Mouse (Mus musculus) lung, embryonic 14.5 days (tissue): ENCODE results near the gene Sod2. TPM values are rescaled to one million over a fixed set of nuclear protein-coding genes. Genes with fewer than 3 reads are reported as not detected.
A peak's percentile ranks its signal among the peaks of the same experiment; 100 is the strongest.
"Not testable (repeated sequence)": the region's sequence is repeated elsewhere in the genome, so short reads cannot be mapped to it uniquely, and the experiment has no call there.

Experiments used
- ATAC-seq: fragments of 200-750 bp; cut with Nextera tagmentation; 2 replicates; pipeline ENCODE4 v1.8.0; 2017; ENCODE audit warnings: mild to moderate bottlenecking, moderate TSS enrichment, moderate library complexity; ENCODE audit not compliant: insufficient read depth
- DNase-seq: peaks from one replicate; pipeline ENCODE4 v3.0.0-alpha.2; 2015
- H3K27ac ChIP-seq: fragments of 300-500 bp; sonication (generic); 2 replicates; pipeline ENCODE4 v1.5.1; 2014; ENCODE audit warnings: low read depth, mild to moderate bottlenecking, moderate library complexity
- H3K27me3 ChIP-seq: fragments of 300-500 bp; sonication (generic); 2 replicates; pipeline ENCODE4 v1.6.1; 2014; ENCODE audit warnings: low read length, control low read depth; ENCODE audit not compliant: insufficient read depth
- H3K36me3 ChIP-seq: fragments of 300-500 bp; sonication (generic); 2 replicates; pipeline ENCODE4 v1.6.1; 2014; ENCODE audit warnings: control low read depth; ENCODE audit not compliant: insufficient read depth
- H3K4me1 ChIP-seq: fragments of 300-500 bp; sonication (generic); 2 replicates; pipeline ENCODE4 v1.6.1; 2014; ENCODE audit warnings: antibody characterized with exemption, control low read depth; ENCODE audit not compliant: insufficient read depth
- H3K4me2 ChIP-seq: fragments of 300-500 bp; sonication (generic); 2 replicates; pipeline ENCODE4 v1.6.1; 2014; ENCODE audit warnings: mild to moderate bottlenecking
- H3K4me3 ChIP-seq: fragments of 300-500 bp; sonication (generic); 2 replicates; pipeline ENCODE4 v1.5.1; 2014; ENCODE audit warnings: low read depth, low read length
- H3K9ac ChIP-seq: fragments of 300-500 bp; sonication (generic); 2 replicates; pipeline ENCODE4 v1.6.1; 2014
- H3K9me3 ChIP-seq: fragments of 300-500 bp; sonication (generic); 2 replicates; pipeline ENCODE4 v1.6.1; 2016; ENCODE audit warnings: low read depth, low read length, control low read depth
- CTCF ChIP-seq: IDR thresholded peaks from 2 replicates; pipeline ENCODE4 v1.5.1; 2016; ENCODE audit warnings: antibody characterized with exemption, low read depth
- WGBS: fragments of 180-500 bp; shearing (Covaris S2); extraction: QIAGEN DNeasy Blood & Tissue Kit; methylation state at CpG from one replicate; pipeline ENCODE4 v1.1.7; 2014; 5-methylcytosine and 5-hydroxymethylcytosine counted together
- polyA plus RNA-seq: library from polyadenylated mRNA; unstranded; fragments of >200 nt; fragmentation: Nextera tagmentation; extraction: Ambion mirVana; gene quantifications from 2 replicates; pipeline ENCODE4 v1.2.1, GENCODE M21; 2014

Sod2 gene
- polyA plus RNA-seq, 1 experiment from 2014 or later, result 106 TPM

DNA sequence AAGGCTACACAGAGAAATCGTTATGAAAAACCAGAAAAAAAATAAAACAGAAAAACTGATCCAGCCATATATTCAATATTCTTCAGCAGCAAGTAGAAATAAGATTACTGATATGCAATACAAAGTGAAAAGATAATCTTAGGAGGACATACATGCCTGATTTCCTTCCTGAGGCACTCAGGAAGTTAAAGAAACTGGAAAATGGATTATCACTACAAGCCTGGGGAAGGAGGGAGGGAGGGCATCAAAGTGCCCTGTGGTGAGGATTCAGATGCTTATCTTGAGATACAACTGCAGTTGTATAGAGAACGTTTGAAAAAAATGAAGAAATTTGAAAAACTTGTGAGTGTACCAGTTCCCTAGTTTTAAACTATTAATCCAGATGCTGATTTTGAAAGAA lies 22.7 kb upstream of the Sod2 start:
- no peak for ATAC-seq
- H3K4me3 ChIP-seq, result no peak overlapping the region
- no peak for DNase-seq
- H3K27ac ChIP-seq, result no peak overlapping the region
- peaks cover 71% of the 10 kb centered on the region for H3K36me3 ChIP-seq
- H3K27me3 ChIP-seq, result no peaks in the 10 kb centered on the region
- no peaks in the 10 kb centered on the region for H3K4me1 ChIP-seq
- WGBS, result 70% methylated on average over 2 of the region's 2 CpGs
- TF ChIP-seq CTCF, result no peak
- H3K9me3 ChIP-seq, result no peaks in the 10 kb centered on the region
- no peak overlapping the region for H3K4me2 ChIP-seq
- no peak overlapping the region for H3K9ac ChIP-seq

DNA sequence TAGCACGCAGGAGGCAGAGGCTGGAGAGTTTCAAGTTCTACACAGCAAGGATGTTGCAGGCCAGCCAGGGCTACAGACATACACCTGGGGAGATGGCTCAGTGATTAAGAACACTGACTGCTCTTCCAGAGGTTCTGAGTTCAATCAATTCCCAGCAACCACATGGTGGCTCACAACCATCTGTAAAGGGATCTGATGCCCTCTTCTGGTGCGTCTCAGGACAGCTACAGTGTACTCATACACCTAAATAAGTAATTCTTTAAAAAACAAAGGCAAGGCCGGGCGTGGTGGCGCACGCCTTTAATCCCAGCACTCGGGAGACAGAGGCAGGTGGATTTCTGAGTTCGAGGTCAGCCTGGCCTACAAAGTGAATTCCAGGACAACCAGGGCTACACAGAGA lies 18.6 kb upstream of the Sod2 start:
- not testable (repeated sequence) for DNase-seq, H3K9ac ChIP-seq, ATAC-seq, H3K4me1 ChIP-seq, H3K4me2 ChIP-seq, H3K9me3 ChIP-seq, H3K4me3 ChIP-seq, H3K27me3 ChIP-seq, H3K27ac ChIP-seq
- 97% methylated on average over 8 of the region's 8 CpGs for WGBS
- H3K36me3 ChIP-seq, result peaks cover 34% of the 10 kb centered on the region

GRCm38 (mm10) chr17:12990567-12991145 lies 16.0 kb upstream of the Sod2 start:
- peak; percentile 14 for DNase-seq
- TF ChIP-seq CTCF, result no peak
- ATAC-seq, result no peak
- Histone ChIP-seq H3K9me3 (no peaks in the 10 kb centered on the region), H3K4me2 (peak overlapping the region; percentile 94), H3K27me3 (no peaks in the 10 kb centered on the region), H3K9ac (peak overlapping the region; percentile 99), H3K4me1 (peaks cover 4% of the 10 kb centered on the region), H3K27ac (peak overlapping the region; percentile 100; the same call in 1 of the 2 replicates), H3K4me3 (peak overlapping the region; percentile 99), H3K36me3 (0 out of 2 replicates have a peak, but pooled peaks cover 13% of the 10 kb centered on the region)
- 41% methylated on average over 8 of the region's 8 CpGs for WGBS

DNA sequence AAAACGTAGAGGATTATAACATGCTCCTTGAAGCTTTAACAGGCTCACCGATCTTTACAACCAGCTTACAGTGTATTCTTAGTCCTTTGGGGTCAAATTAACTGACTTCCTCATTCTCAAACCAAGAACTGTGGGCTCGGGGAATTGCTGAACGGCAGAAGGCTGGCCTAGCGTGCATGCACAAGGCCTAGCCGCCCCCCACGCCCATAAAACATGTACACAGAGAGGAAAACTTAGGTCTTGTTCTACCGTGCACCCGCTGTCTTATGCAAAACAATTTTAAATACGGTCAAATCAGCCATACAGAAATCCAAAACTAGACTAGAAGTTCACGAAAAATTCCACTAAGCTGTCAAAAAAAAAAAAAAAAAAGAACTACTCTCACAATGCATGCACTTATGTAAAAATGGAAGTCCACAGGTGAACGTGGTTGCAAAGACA lies 15.4 kb upstream of the Sod2 start:
- H3K4me2 ChIP-seq, result peak overlapping the region; percentile 94
- no peak for ATAC-seq

GRCm38 (mm10) chr17:12991635-12992358 lies 14.8 kb upstream of the Sod2 start:
- Histone ChIP-seq H3K4me3 (peak overlapping the region; percentile 99), H3K36me3 (0 out of 2 replicates have a peak, but pooled peaks cover 8% of the 10 kb centered on the region), H3K9me3 (no peaks in the 10 kb centered on the region), H3K4me2 (peak overlapping the region; percentile 94), H3K27me3 (no peaks in the 10 kb centered on the region), H3K9ac (peak overlapping the region; percentile 99), H3K4me1 (peaks cover 4% of the 10 kb centered on the region), H3K27ac (peak overlapping the region; percentile 100)
- under 1% methylated on average over 74 of the region's 84 CpGs for WGBS
- DNase-seq (peak; percentile 88), ATAC-seq (peak; percentile 95)
- no peak for TF ChIP-seq CTCF

More for the DNA sequence above, 15.4 kb upstream of the Sod2 start:
- no peaks in the 10 kb centered on the region for H3K9me3 ChIP-seq
- peak overlapping the region; percentile 99 for H3K9ac ChIP-seq
- TF ChIP-seq CTCF, result no peak
- peak overlapping the region; percentile 100 for H3K27ac ChIP-seq
- 0 out of 2 replicates have a peak, but pooled peaks cover 9% of the 10 kb centered on the region for H3K36me3 ChIP-seq
- H3K4me3 ChIP-seq, result peak overlapping the region; percentile 99
- DNase-seq, result peak; percentile 55
- H3K27me3 ChIP-seq, result no peaks in the 10 kb centered on the region
- H3K4me1 ChIP-seq, result peaks cover 4% of the 10 kb centered on the region
- WGBS, result 2% methylated on average over 12 of the region's 12 CpGs

- DNase-seq, result peak; percentile 97
- no peaks in the 10 kb centered on the region for H3K27me3 ChIP-seq
- H3K4me1 ChIP-seq, result peaks cover 4% of the 10 kb centered on the region
Observed at GRCm38 (mm10) chr17:12992470-12992991, 14.1 kb upstream of the Sod2 start.

GRCm38 (mm10) chr17:12994069-12994468 lies 12.6 kb upstream of the Sod2 start, which contains the start of gene Wtap:
Gene Wtap (minus strand): TSS chr17:12994169.
- H3K9me3 ChIP-seq, result no peaks in the 10 kb centered on the region
- H3K4me1 ChIP-seq, result peaks cover 4% of the 10 kb centered on the region
- H3K36me3 ChIP-seq, result no peaks in the 10 kb centered on the region
- TF ChIP-seq CTCF, result no peak
- H3K9ac ChIP-seq, result peak within 1 kb of the TSS; percentile 99
- ATAC-seq, result no peak
- H3K4me2 ChIP-seq, result peak within 1 kb of the TSS; percentile 65
- peak within 1 kb of the TSS; percentile 99 for H3K4me3 ChIP-seq
- H3K27ac ChIP-seq, result peak within 1 kb of the TSS; percentile 100
- H3K27me3 ChIP-seq, result no peaks in the 10 kb centered on the region
- 71% methylated on average over 1 of the region's 1 CpGs for WGBS
- no peak for DNase-seq

More at GRCm38 (mm10) chr17:12992470-12992991, 14.1 kb upstream of the Sod2 start:
- 0 out of 2 replicates have a peak, but pooled peaks cover 8% of the 10 kb centered on the region for H3K36me3 ChIP-seq
- ATAC-seq, result peak; percentile 87
- H3K27ac ChIP-seq, result peak overlapping the region; percentile 100
- TF ChIP-seq CTCF, result no peak
- peak overlapping the region; percentile 99 for H3K4me3 ChIP-seq
- WGBS, result under 1% methylated on average over 51 of the region's 51 CpGs
- H3K9ac ChIP-seq, result peak overlapping the region; percentile 99
- H3K4me2 ChIP-seq, result peak overlapping the region; percentile 65
- no peaks in the 10 kb centered on the region for H3K9me3 ChIP-seq
